Mouse (Mus musculus) kidney, postnatal 0 days (tissue): Measurements from ENCODE around the gene Lrrc17. TPM values are rescaled to one million over a fixed set of nuclear protein-coding genes. Genes with fewer than 3 reads are reported as not detected.
"Not testable (repeated sequence)": the region's sequence is repeated elsewhere in the genome, so short reads cannot be mapped to it uniquely, and the experiment has no call there.

Experiments
- ATAC-seq: fragments of 200-750 bp; cut with Nextera tagmentation; replicated peaks from 2 replicates; pipeline ENCODE4 v1.8.0; 2017; ENCODE audit warnings: low read depth, moderate number of reproducible peaks, moderate TSS enrichment, moderate library complexity; ENCODE audit not compliant: low FRiP score
- DNase-seq: peaks from one replicate; pipeline ENCODE4 v3.0.0-alpha.2; 2016; ENCODE audit warnings: low spot score
- H3K27ac ChIP-seq: fragments of 300-500 bp; sonication (generic); 2 replicates; pipeline ENCODE4 v1.5.1; 2014; ENCODE audit warnings: mild to moderate bottlenecking
- H3K27me3 ChIP-seq: fragments of 300-500 bp; sonication (generic); 2 replicates; pipeline ENCODE4 v1.6.1; 2014; ENCODE audit warnings: low read length, mixed read lengths; ENCODE audit not compliant: insufficient read depth
- H3K36me3 ChIP-seq: fragments of 300-500 bp; sonication (generic); 2 replicates; pipeline ENCODE4 v1.6.1; 2014; ENCODE audit warnings: low read length, mixed read lengths; ENCODE audit not compliant: insufficient read depth
- H3K4me1 ChIP-seq: fragments of 300-500 bp; sonication (generic); replicated peaks from 2 replicates; pipeline ENCODE4 v1.6.1; 2014; ENCODE audit warnings: antibody characterized with exemption, low read length, mixed read lengths; ENCODE audit not compliant: insufficient read depth
- H3K4me2 ChIP-seq: fragments of 300-500 bp; sonication (generic); 2 replicates; pipeline ENCODE4 v1.6.1; 2014; ENCODE audit warnings: mild to moderate bottlenecking, low read length, moderate library complexity, mixed read lengths
- H3K4me3 ChIP-seq: fragments of 300-500 bp; sonication (generic); replicated peaks from 2 replicates; pipeline ENCODE4 v1.5.1; 2014; ENCODE audit warnings: low read depth, low read length
- H3K9ac ChIP-seq: fragments of 300-500 bp; sonication (generic); 2 replicates; pipeline ENCODE4 v1.6.1; 2014; ENCODE audit warnings: low read depth, low read length
- H3K9me3 ChIP-seq: fragments of 300-500 bp; sonication (generic); replicated peaks from 2 replicates; pipeline ENCODE4 v1.6.1; 2016; ENCODE audit warnings: low read length, inconsistent platforms, mixed read lengths
- CTCF ChIP-seq: IDR thresholded peaks from 2 replicates; pipeline ENCODE4 v1.5.1; 2016; ENCODE audit warnings: antibody characterized with exemption, low read depth, mild to moderate bottlenecking, moderate library complexity
- WGBS: fragments of 180-500 bp; shearing (Covaris S2); extraction: QIAGEN DNeasy Blood & Tissue Kit; methylation state at CpG from one replicate; pipeline ENCODE4 v1.1.7; 2014; 5-methylcytosine and 5-hydroxymethylcytosine counted together
- polyA plus RNA-seq: library from polyadenylated mRNA; unstranded; fragments of >200 nt; fragmentation: Nextera tagmentation; extraction: Ambion mirVana; gene quantifications from 2 replicates; pipeline ENCODE4 v1.2.1, GENCODE M21; 2015

Gene Lrrc17
- polyA plus RNA-seq, 1 experiment from 2014 or later, result 54.2 TPM

DNA sequence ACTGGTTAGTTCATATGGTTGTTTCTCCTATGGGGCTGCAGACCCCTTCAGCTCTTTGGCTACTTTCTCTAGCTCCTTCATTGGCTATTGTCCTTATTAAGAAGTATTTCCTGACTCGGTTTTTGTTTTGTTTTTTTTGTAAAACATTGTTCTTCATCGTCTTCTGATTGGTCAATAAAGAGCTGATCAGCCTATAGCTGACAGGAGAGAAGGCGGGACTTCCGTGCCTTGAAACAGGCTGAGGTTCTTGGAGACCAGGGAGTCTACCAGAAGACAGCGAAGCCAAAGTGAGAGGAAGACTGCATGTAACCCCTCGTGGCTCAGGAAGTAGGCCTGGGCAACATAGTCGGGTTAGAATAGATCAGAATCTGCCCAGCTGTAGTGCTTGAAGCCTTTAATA is 44.3 kb downstream of the Lrrc17 start:
- H3K9ac ChIP-seq, result no peak overlapping the region
- H3K27me3 ChIP-seq, result no peaks in the 10 kb centered on the region
- ATAC-seq (no peak), DNase-seq (no peak)
- no peaks in the 10 kb centered on the region for H3K4me1 ChIP-seq
- H3K4me2 ChIP-seq, result no peak overlapping the region
- H3K4me3 ChIP-seq, result no peak overlapping the region
- no peaks in the 10 kb centered on the region for H3K36me3 ChIP-seq
- no peaks in the 10 kb centered on the region for H3K9me3 ChIP-seq
- 72% methylated on average over 7 of the region's 7 CpGs for WGBS
- no peak for TF ChIP-seq CTCF
- H3K27ac ChIP-seq, result no peak overlapping the region

- no peak overlapping the region for H3K9ac ChIP-seq
- no peak for ATAC-seq
- no peaks in the 10 kb centered on the region for H3K9me3 ChIP-seq
- TF ChIP-seq CTCF, result no peak
- DNase-seq, result no peak
- no peaks in the 10 kb centered on the region for H3K4me1 ChIP-seq
- H3K27me3 ChIP-seq, result no peaks in the 10 kb centered on the region
- H3K36me3 ChIP-seq, result no peaks in the 10 kb centered on the region
- H3K4me3 ChIP-seq, result no peak overlapping the region
- H3K27ac ChIP-seq, result no peak overlapping the region
- H3K4me2 ChIP-seq, result no peak overlapping the region
- 84% methylated on average over 13 of the region's 13 CpGs for WGBS
Measured at GRCm38 (mm10) chr5:21588220-21588619, 44.9 kb downstream of the Lrrc17 start.

DNA sequence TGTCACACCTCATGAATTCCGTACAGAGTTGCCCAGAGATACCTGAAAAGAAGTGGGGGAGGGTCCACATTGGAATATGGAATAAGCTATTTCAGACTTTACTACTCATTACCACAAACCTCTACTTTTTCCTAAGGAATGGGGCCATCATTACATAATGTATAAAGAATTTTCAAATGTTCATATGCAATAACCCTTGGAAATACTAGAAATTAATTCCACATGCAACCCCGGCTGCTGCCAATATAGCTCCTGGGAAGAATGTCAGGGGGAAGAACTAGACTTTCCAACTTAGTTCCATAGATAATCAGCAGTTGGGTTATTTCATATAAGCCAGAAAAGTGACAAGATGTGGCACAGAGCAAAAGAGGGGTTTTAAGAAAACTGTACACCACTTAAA is 48.7 kb downstream of the Lrrc17 start:
- no peak overlapping the region for H3K4me2 ChIP-seq
- TF ChIP-seq CTCF, result no peak
- no peaks in the 10 kb centered on the region for H3K27me3 ChIP-seq
- no peak overlapping the region for H3K4me3 ChIP-seq
- 69% methylated on average over 2 of the region's 2 CpGs for WGBS
- DNase-seq (no peak), ATAC-seq (no peak)
- H3K36me3 ChIP-seq, result no peaks in the 10 kb centered on the region
- H3K27ac ChIP-seq, result no peak overlapping the region
- no peaks in the 10 kb centered on the region for H3K9me3 ChIP-seq
- no peak overlapping the region for H3K9ac ChIP-seq
- no peaks in the 10 kb centered on the region for H3K4me1 ChIP-seq

DNA sequence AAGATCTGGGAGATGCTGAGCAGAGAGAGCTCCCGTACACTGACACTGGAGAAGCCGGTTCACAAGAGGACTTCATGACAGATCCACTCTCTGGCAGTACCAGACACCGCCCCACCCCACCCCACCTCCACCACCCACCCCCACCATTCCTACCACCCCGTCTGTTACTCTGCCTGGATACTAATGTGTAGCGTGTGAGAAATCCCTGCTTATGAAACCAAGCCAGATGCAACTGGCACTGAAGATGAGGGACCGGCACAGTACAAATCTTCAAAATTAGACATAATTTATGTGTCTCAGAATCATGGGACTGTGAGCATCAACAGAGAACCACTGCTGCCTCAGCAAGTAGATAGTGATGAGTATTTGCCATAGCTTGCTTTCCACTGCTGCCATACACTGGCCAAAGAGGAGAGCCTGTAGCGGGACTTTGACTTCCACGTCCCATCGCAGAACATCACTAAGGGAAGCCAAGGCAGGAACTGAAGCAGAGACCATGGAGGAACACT is 49.9 kb downstream of the Lrrc17 start:
- no peak overlapping the region for H3K27ac ChIP-seq
- H3K9ac ChIP-seq, result no peak overlapping the region
- H3K36me3 ChIP-seq, result no peaks in the 10 kb centered on the region
- 90% methylated on average over 9 of the region's 9 CpGs for WGBS
- H3K4me2 ChIP-seq, result no peak overlapping the region
- no peak for DNase-seq
- no peak for TF ChIP-seq CTCF
- no peak for ATAC-seq
- no peaks in the 10 kb centered on the region for H3K4me1 ChIP-seq
- H3K9me3 ChIP-seq, result no peaks in the 10 kb centered on the region
- H3K4me3 ChIP-seq, result no peak overlapping the region
- no peaks in the 10 kb centered on the region for H3K27me3 ChIP-seq

DNA sequence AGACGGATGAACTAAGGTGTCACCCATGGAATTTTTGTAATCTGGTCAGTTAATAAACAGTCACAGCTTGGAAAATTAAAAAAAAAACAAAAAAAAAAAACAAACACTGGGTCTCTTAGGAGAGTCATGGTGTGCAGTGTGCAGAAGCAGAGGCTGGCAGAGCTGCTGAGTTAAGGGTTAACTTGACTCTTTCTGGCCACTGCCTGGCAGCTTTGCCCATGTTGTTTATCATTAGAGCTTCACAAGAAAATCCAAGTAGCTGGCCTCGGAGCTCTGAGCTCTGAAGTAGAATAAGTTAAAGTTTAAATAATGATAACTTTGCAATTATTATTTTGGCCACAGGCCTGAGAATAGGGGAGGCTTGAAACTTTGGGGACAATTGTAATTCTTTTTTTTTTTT is 56.2 kb downstream of the Lrrc17 start:
- not testable (repeated sequence) for H3K4me2 ChIP-seq, H3K27ac ChIP-seq, DNase-seq, ATAC-seq, H3K4me1 ChIP-seq, H3K9ac ChIP-seq, H3K9me3 ChIP-seq, H3K27me3 ChIP-seq, H3K36me3 ChIP-seq, H3K4me3 ChIP-seq
- WGBS, result 58% methylated on average over 2 of the region's 2 CpGs

GRCm38 (mm10) chr5:21599961-21600360 is 56.6 kb downstream of the Lrrc17 start:
- no peak overlapping the region for H3K27ac ChIP-seq
- no peak overlapping the region for H3K9ac ChIP-seq
- no peak for DNase-seq
- no peak for ATAC-seq
- H3K36me3 ChIP-seq, result no peaks in the 10 kb centered on the region
- no peaks in the 10 kb centered on the region for H3K4me1 ChIP-seq
- no peak overlapping the region for H3K4me3 ChIP-seq
- H3K9me3 ChIP-seq, result no peaks in the 10 kb centered on the region
- 85% methylated on average over 4 of the region's 4 CpGs for WGBS
- H3K4me2 ChIP-seq, result no peak overlapping the region
- no peak for TF ChIP-seq CTCF
- no peaks in the 10 kb centered on the region for H3K27me3 ChIP-seq

DNA sequence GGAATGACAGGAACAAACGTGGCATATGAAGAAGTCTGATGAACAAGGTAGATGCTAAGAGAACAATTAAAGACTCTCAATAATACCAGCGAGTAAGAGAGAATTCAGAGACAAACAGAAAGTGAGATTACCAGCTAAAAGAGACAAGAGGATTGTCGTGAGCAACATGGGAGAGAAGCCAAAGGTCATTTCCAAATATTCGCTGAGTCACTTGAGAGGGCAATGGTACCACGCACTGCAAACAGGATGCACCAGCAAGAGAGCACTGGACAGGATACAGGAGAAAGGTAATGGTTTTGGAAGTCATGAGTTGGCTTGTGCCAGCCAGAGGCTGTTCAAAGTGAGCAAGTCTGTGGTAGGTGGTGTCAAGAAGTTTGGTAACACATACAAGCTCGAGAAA is 62.6 kb downstream of the Lrrc17 start:
- ATAC-seq, result no peak

More for the DNA sequence above, 62.6 kb downstream of the Lrrc17 start:
- no peaks in the 10 kb centered on the region for H3K27me3 ChIP-seq
- no peaks in the 10 kb centered on the region for H3K36me3 ChIP-seq
- H3K9me3 ChIP-seq, result no peaks in the 10 kb centered on the region
- H3K4me1 ChIP-seq, result 0 out of 2 replicates have a peak, but pooled peaks cover 5% of the 10 kb centered on the region
- TF ChIP-seq CTCF, result no peak
- no peak overlapping the region for H3K27ac ChIP-seq
- no peak for DNase-seq
- no peak overlapping the region for H3K4me2 ChIP-seq
- no peak overlapping the region for H3K9ac ChIP-seq
- whole genome bisulfite sequencing, result 70% methylated on average over 6 of the region's 6 CpGs
- no peak overlapping the region for H3K4me3 ChIP-seq
